Mouse (Mus musculus) central nervous system, embryonic 11.5 days (tissue): Measurements from ENCODE around the gene Pdk2. TPM values are rescaled to one million over a fixed set of nuclear protein-coding genes. Genes with fewer than 3 reads are reported as not detected.

Source experiments
- polyA plus RNA-seq: library from polyadenylated mRNA; depleted of rRNA; stranded (reverse); fragments of >200 nt; gene quantifications from 2 replicates; pipeline ENCODE4 v1.2.3, GENCODE M21; 2012; rRNA removed

Pdk2 gene
- polyA plus RNA-seq: 6.2 and 13.6 TPM in 2 replicates

GRCm38 (mm10) chr11:95041139-95041609 is at the start of gene Pdk2:
Gene Pdk2, minus strand, starts transcription at chr11:95041354.

GRCm38 (mm10) chr11:95076536-95077111 is 35.5 kb upstream of the Pdk2 start, which contains the start of gene Itga3:
Gene Itga3, minus strand, starts transcription at chr11:95076801.

DNA sequence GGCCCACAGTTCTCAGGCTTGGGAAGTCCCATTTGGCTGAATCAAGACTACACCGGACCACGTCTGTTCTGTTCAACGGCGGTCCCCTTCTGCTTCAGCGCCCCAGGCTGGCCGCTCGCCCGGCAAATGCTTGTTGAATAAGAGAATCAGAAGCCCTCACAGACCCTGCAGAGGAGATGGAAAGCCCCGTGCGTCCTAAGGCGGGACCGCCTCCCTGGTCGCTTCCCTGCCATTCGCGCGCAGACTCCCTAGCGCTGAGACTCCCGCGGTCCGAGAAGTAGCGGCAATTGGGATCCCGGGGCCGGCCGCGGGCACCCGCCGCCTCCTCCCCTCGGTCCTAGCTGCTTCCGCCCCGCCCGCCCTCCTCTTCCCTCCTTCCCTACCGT is 31.5 kb downstream of the Pdk2 start, which contains the start of gene Samd14:
Gene Samd14, plus strand, starts transcription at position 251 of the 386 bp plus-strand sequence.

DNA sequence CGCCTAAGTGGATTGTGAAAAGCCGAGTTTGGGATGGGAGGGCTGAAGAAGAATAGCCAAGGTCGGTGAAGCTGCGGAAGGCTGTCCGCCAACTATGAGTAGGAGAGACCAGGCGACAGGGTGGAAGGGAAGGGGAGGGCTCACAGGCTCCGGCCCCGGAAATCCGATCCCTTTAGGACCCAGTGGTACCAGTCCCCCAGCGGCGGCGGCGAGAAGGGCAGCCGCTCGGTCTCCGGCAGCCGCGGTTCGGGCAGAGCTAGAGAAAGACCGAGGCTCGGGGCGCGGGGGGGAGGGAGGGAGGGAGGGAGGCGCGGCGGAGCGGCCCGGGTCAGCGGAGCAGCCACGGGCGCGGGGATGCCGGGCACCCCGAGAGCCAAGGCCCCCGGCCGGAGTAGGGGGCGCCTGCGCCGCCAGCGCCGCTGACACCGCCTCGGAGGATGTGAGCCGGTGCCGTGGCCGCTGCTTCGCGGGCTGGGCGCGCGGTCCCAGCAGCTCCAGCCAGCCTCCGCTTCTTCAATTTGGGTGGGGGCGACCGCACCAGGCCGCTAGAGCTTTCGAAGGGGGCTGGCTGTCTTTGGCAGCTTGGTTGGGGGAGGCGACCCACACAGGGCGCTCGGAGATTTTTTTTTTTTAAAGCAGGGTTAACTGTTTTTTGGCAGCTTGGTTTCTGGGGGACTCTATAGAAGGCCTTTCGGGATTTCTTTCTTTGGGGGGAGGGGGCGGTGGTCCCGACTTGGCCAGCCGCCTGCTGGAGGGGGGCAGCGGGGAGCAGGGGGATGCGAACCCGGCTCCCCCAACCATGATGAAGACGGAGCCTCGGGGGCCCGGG is 50.2 kb downstream of the Pdk2 start, which contains the start of gene Ppp1r9b:
Gene Ppp1r9b, plus strand, starts transcription at position 287 of the 829 bp plus-strand sequence.

Other genes starting within 250 kb of the Pdk2 start
- gene Col1a1, start 105.1 kb downstream of the Pdk2 start, polyA plus RNA-seq: 110 and 166 TPM in 2 replicates
- not detected in 2 replicates for gene Hils1, start 73.8 kb downstream of the Pdk2 start, polyA plus RNA-seq
- gene Sgca, start 65.0 kb downstream of the Pdk2 start, polyA plus RNA-seq: 0.14 and 5.2 TPM in 2 replicates
- gene Ppp1r9b, start 50.3 kb downstream of the Pdk2 start, polyA plus RNA-seq: 42.8 and 62.9 TPM in 2 replicates
- gene Samd14, start 31.5 kb downstream of the Pdk2 start, polyA plus RNA-seq: 62.9 and 91.4 TPM in 2 replicates
- gene Itga3, start 35.4 kb upstream of the Pdk2 start, polyA plus RNA-seq: 6.0 and 9.3 TPM in 2 replicates
- gene Dlx3, start 78.8 kb upstream of the Pdk2 start, polyA plus RNA-seq: 0.54 and 2.3 TPM in 2 replicates
- gene Dlx4, start 104.9 kb upstream of the Pdk2 start, polyA plus RNA-seq: 0.53 TPM in 1 of 2 replicates, not detected in the other
- gene Tac4, start 220.2 kb upstream of the Pdk2 start, polyA plus RNA-seq: 0.05 TPM in 1 of 2 replicates, not detected in the other